Mouse (Mus musculus) gastrocnemius, postnatal 36 days (tissue): ENCODE measurements at regions not wholly inside any gene's neighbourhood (a gene's known extent, or its start where the extent isn't known, plus 50 kb on each side); places are given as distances from the start of the nearest gene placed in this dataset.

Experiments
- DNase-seq, 2 experiments: peaks; one replicate each; pipeline ENCODE4 v3.0.0; 2022
- intact Hi-C: fragments of 180-260 bp; cut with DNase I; formaldehyde crosslinking; loops from one replicate; pipeline ENCODE4 v1.15.1; 2025

DNA sequence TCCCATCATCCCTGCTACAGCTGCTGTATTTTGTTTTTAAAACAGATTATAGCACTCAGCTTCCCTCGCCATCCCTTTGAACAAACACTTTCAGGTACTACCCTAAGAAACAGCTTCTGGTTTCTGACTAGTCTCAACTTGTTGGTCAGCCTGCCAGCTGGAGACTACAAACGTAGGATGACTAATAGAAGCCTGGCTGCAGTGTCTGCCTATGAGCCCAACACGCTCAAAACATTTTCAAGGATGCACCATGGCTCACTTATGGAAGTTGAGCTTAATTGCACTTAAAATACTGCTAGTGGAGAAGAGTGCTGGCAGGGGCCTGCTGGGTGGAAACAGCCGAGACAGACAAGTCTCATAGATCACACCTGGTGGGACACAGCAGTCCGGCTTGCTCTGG, 234.4 kb upstream of the Tenm4 start:
- DNase-seq, result no peak
- intact Hi-C loops, result no loop called here

DNA sequence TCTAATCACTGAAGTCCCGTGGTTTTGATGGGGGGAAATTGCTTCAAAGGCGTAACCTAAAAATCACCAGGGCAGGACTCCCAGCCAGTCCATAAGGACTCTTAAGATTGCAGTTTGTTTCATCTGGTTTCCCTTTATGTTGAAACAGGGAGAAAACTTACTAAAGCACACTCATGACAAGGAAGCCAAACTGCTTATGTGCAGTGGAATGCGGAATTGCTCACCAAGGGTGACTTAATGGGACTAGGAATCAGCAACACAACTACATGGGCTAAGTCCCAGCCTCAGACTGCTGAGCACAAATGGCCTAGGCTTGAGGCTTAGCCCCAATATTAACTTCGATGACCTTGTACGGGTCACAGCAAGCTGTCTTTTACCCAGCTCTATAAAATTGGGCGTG, 227.6 kb upstream of the Tenm4 start:
- intact Hi-C loops, result loop anchor here (5.0 kb wide), 1 partner anchor 1184 kb away; no protein-coding TSS in a partner anchor
- DNase-seq, result no peak

DNA sequence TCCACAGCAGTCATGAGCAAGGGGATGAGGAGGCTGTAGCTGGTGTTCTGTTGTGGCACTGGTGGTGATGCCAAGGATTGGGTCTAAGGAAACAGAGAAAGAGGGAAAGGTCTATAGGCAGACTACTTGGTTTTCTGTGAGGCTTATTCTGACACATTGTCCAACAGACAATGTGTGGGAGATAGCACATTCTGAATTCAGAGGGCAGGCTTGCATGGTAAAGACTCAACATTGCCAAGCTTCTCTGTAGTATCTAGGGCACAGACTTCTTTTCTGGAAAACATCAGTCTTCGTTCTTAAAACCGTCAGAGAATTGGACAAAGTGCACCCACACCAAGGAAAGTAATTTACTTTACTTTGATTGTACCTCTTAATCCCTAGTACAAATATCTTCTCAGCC, 218.7 kb upstream of the Tenm4 start:
- intact Hi-C loops, result no loop called here
- no peak for DNase-seq

DNA sequence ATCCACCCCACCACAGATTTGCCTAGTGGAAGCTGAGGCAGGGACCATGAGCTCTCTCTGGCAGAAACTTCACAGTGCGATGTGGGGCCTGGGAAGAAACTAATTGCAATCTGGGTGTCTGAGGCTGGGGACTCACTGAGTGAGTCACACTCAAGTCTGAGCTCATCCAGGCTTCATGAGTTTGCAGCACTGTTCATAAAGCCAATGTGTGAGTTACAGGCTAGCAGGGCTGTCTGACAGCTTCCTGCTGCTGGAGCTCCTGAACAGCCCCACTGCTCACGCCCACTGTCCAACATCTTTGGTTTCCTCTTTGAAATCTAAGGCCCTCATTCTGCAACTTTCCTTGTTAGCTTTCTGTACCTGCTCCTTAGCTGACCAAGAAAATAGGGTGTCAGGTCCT, 216.5 kb upstream of the Tenm4 start:
- no peak for DNase-seq
- intact Hi-C loops, result no loop called here

GRCm38 (mm10) chr7:95955119-95955518, 215.9 kb upstream of the Tenm4 start:
- DNase-seq, result no peak
- intact Hi-C loops, result no loop called here

GRCm38 (mm10) chr7:95959068-95959467, 212.0 kb upstream of the Tenm4 start:
- intact Hi-C loops, result no loop called here
- DNase-seq, result no peak

DNA sequence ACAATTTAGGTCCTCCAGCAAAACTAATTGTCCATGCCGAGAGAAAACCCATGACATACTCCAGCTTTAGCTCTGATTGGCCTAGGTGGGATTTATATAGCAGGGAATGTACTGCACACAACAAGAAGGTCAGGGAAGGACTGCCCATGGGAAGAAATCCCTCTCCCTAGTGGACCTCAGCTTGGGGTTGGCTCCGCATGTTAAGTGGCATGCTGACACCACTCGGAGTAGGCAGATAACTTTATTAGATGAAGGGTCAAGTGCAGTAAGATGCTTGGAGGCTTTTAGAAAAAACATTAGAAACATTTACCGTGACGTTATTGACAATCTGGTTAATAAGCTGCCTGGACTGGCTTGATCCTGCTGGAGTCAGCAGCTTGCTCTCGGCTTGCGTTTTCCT, 199.2 kb upstream of the Tenm4 start:
- no peak for DNase-seq
- intact Hi-C loops, result no loop called here

- intact Hi-C loops, result no loop called here
- no peak for DNase-seq
These were observed 197.0 kb upstream of the Tenm4 start for GRCm38 (mm10) chr7:95974085-95974484.

DNA sequence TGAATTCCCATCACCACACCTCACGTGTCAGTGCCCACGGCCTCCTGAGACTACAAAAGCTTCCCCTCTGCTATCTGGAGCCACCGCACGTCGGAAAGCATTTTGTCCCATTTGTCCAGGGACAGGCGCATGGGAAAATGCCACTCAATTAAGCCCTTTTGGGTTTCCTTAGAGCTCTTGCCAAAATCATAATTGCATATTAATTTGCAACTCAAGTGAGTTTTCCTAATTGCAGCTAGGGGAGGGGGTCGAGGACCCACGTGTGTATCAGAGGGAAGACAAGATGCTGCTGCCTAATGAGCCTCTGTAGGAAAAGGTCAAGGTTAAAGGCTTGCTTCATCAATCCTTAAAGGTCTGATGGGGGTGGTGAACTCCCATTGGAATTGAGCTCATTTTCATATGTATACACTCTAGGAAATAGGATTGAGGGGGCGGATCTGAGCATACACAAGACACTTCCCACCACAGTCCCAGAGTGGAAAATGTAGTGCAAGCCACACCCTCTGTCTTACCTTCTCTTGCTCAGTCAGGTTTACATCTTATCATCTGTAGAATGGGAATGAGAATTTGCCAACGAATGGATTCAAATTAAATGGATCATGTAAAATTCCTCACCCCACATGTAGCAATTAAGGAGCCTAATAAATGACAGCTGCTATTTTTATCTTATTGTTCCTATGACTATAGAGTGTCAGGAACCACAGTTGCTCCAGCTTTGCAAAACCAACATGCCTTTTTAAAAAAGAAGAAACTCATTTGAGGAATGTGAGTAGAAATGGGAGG, 179.6 kb upstream of the Tenm4 start:
- no peak for DNase-seq
- intact Hi-C loops, result no loop called here

DNA sequence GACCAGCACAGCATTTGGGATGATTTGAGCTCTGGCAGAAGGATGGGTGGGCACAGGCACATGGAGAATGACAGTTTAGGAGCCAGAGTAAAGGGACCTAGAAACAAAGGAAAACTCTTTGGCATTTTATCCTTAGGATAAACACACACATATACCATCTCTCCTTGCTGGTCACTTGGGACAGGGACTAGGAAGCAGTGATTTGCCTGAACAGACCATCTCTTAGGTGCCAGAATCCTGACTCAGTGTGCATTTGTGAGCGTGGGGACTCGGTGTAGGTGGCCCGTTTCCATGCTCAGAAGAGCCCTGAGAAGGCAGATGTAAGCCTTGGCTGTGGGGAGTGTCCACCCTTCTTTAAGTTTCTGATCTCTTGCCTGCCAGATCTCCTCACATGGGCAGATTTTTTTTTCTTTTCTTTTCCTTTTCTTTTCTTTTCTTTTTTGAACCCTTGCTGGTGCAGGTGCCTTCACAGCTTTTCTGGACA, 179.0 kb upstream of the Tenm4 start:
- intact Hi-C loops, result no loop called here

GRCm38 (mm10) chr7:95992521-95992920, 178.5 kb upstream of the Tenm4 start:
- no peak for DNase-seq
- intact Hi-C loops, result no loop called here

More for the DNA sequence above, 179.0 kb upstream of the Tenm4 start:
- no peak for DNase-seq

DNA sequence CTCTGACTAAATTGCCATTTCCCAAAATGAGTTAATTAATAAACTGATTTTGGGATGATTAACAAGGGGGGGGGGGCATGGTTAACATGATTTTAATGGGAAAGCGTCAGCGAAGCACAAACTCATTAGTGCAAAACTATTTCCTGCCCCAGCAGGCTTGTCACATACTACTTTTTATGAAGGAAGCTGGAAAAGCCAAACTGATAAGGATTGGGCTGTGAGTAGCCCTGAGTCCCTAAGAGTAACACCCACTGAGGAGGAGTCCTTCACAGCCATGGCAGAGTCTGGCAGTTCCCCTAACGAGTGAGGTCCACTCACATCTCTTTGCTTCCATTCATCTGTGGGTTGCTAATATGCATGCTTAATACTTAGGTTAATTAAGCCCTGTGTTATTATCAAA, 173.9 kb upstream of the Tenm4 start:
- DNase-seq, result no peak
- intact Hi-C loops, result no loop called here

DNA sequence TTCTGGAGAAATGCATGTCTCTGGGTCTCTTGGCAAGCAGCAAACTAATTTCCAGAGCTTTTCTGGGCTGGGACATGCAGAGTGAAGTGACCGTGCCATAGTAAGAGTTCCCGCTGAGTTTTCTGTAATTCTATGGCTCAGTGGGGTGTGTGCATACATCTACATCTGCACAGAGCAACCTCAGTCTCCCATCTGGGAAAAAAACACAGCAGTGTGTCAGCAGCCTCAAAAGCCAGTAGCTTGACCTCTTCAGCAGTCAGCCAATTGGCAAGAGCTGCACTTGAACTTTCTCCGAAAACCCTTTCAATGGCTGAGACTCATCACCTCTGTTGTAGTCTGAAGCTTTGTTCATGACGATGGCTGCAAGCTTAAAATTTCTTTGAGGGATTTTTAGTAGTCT, 171.9 kb upstream of the Tenm4 start:
- intact Hi-C loops, result no loop called here
- no peak for DNase-seq

GRCm38 (mm10) chr7:96002401-96002800, 168.6 kb upstream of the Tenm4 start:
- DNase-seq, result no peak
- intact Hi-C loops, result no loop called here

GRCm38 (mm10) chr7:96006299-96006698, 164.7 kb upstream of the Tenm4 start:
- no peak for DNase-seq

DNA sequence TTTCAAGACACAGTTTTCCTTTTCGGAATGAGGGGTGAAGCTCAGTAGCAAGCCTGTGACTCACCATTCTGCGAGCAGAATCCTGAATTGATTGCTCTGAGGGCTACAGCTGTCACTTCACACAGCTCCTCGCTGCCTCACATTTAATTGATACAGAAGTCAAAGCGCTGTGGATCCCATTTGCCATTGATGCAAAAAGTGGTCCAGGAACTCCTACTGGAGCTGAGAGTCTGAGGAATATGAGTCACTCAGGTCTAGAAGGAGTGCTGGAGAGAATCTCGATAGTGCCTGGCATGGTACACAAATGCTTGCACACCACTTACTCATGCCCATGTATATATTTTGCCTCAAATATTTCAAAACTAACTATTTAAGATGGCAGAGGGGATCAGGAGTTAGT, 158.0 kb upstream of the Tenm4 start:
- DNase-seq, result no peak
- intact Hi-C loops, result no loop called here

More at GRCm38 (mm10) chr7:96006299-96006698, 164.7 kb upstream of the Tenm4 start:
- intact Hi-C loops, result no loop called here

DNA sequence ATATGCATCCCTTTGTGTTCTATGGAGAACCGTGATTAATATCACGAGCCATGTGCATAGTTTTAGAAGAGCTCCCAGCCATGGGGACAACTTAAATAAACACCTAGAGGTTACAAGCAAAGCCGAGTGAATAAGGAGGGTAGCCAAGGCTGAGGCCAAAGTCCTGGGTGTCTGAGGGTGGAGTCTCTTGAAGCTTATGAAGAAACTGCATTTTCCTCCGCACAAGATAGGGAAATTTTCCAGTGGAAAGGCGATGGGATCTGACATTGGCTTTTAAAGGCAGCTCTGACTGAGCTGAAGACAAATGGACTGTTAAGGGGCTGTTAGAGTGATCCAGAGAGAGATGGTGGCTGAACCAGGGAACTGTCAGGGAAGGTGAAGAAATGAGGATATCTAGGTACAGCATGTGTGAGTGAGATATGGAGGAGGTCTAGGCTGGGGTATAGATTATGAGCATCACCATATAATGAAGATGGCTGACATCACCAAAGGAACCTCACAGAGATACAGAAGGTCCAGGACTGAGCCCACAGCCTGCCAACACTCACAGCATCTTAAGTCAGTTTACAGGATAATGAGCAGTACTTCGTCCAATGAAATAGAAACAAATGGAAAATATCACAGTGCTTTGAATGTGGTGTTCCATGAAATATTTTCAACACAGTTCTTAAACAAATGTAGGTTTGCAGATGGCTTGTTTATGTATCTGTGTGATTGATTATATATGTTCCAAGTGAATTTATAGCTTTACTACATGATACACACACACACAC, 153.7 kb upstream of the Tenm4 start:
- DNase-seq, result no peak
- intact Hi-C loops, result no loop called here

GRCm38 (mm10) chr7:96024048-96024447, 147.0 kb upstream of the Tenm4 start:
- no peak for DNase-seq
- intact Hi-C loops, result no loop called here

DNA sequence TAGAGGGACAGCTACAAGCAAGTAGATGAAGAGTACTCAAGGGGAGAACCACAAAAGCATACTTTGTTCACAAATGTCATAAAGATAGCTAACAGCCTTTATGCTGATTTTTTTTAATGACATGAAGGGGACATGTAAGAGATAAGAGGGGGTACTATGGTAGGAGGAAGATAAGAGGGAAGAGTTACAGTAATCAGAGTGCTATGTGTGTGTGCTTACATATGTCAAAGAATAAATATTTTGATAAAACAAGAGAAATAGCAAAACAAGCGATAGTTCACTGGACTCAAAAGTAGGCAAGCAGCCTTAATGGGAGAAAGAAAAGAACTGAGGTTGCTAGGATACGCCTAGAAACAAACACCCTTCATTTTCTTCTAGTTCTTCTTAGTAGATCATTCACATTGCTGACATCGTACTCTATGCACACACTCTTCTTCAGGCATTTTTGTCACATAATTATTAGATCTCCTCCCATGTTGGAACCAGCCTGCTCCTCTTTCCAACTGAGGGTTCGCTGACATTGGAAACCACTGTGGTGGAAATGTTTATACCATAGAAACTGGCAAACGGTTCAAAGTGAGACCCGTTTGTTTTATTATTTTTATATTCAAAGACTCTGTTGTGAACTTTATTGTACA, 144.1 kb upstream of the Tenm4 start:
- intact Hi-C loops, result no loop called here

GRCm38 (mm10) chr7:96033636-96034035, 137.4 kb upstream of the Tenm4 start:
- no peak for DNase-seq
- intact Hi-C loops, result no loop called here

More for the DNA sequence above, 144.1 kb upstream of the Tenm4 start:
- DNase-seq, result no peak

DNA sequence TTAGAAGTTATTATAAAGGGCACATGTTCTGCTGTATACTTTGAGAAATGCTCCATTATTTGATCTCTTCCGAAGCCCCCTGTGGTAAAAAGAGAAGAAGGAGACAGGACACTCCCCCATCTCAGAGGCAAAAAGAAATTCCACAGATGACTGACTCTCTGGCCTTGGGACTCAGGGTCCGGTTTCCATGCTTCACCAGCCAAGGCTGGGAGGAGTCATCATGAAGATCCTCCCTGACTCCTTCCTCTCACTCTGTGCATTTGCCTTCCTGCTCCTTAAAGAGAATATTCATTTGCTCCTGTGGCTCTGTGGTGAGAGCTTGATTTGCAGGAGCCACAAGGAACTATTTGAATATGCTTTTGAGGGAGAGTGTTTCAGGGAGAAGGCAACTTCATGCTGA, 135.6 kb upstream of the Tenm4 start:
- intact Hi-C loops, result no loop called here

More for the DNA sequence above, 135.6 kb upstream of the Tenm4 start:
- DNase-seq, result no peak
